Mouse (Mus musculus) embryonic fibroblast, embryonic 13.5 days (primary cell): Measurements from ENCODE around the gene Rps9.

ENCODE experiments used
- CTCF ChIP-seq: IDR thresholded peaks from 2 replicates; pipeline ENCODE4 v1.5.1; 2011; ENCODE audit warnings: mild to moderate bottlenecking, control low read depth, low read length, moderate library complexity, borderline replicate concordance; ENCODE audit not compliant: insufficient read depth
- POLR2A ChIP-seq: IDR thresholded peaks from 2 replicates; pipeline ENCODE4 v1.6.1; 2011; ENCODE audit warnings: low read depth, mild to moderate bottlenecking, control low read depth, low read length, moderate library complexity

DNA sequence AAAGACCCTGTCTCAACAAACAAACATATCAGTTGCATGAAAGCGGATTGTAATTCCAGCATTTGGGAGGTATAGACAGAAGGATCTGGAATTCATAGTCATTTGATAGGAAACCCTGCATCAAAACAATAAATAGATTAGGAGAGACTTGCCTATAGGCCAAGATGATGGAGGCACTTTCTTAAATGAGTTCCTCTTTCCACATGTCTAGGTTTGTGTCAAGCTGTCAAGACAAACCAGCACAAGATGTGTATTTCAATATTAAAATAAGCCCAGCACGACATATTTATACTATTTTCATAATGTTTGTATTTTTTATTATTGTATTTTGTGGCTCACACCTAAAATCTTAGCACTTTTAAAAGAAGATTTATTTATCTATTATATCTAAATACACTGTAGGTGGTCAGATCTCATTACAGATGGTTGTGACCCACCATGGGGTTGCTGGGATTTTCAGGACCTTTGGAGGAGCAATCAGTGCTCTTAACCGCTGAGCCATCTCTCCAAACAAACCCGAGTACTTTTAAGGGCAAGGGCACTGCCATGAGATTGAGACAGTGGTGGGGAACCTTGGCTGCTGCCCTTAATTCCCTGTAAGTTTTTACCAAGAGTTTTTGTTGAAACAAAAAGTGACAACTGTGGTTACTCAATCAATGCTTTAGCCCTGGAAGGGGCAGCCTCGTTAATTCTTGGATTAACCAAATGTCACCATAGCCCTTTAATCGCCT lies 480 bp upstream of the Rps9 start:
- TF ChIP-seq CTCF (no peak), POLR2A (no peak)
